Mouse (Mus musculus) kidney, adult 9 months (tissue): ENCODE results near the gene Btbd11.
"Not testable (repeated sequence)": the region's sequence is repeated elsewhere in the genome, so short reads cannot be mapped to it uniquely, and the experiment has no call there.

Experiments used
- DNase-seq: peaks from one replicate; pipeline ENCODE4 v3.0.0; 2022

Gene Btbd11

GRCm38 (mm10) chr10:85709790-85710189 lies 323.2 kb downstream of the Btbd11 start:
- DNase-seq = not testable (repeated sequence)
